Mouse (Mus musculus) lung, postnatal 0 days (tissue): ENCODE results near the gene Prss46. TPM values are rescaled to one million over a fixed set of nuclear protein-coding genes. Genes with fewer than 3 reads are reported as not detected.

Experiments
- ATAC-seq: fragments of 200-750 bp; cut with Nextera tagmentation; 2 replicates; pipeline ENCODE4 v1.8.0; 2017; ENCODE audit warnings: moderate library complexity
- DNase-seq: peaks from one replicate; pipeline ENCODE4 v3.0.0-alpha.2; 2016; ENCODE audit warnings: low spot score
- H3K27ac ChIP-seq: fragments of 300-500 bp; sonication (generic); 2 replicates; pipeline ENCODE4 v1.5.1; 2014; ENCODE audit warnings: antibody characterized with exemption, mild to moderate bottlenecking, low read length, mixed read lengths
- H3K27me3 ChIP-seq: fragments of 300-500 bp; sonication (generic); replicated peaks from 2 replicates; pipeline ENCODE4 v1.6.1; 2014; ENCODE audit warnings: low read length, mixed read lengths; ENCODE audit not compliant: insufficient read depth
- H3K36me3 ChIP-seq: fragments of 300-500 bp; sonication (generic); 2 replicates; pipeline ENCODE4 v1.6.1; 2014; ENCODE audit warnings: low read length, mixed read lengths; ENCODE audit not compliant: insufficient read depth
- H3K4me1 ChIP-seq: fragments of 300-500 bp; sonication (generic); 2 replicates; pipeline ENCODE4 v1.6.1; 2014; ENCODE audit warnings: antibody characterized with exemption, low read depth, low read length, mixed read lengths; ENCODE audit not compliant: insufficient read depth
- H3K4me2 ChIP-seq: fragments of 300-500 bp; sonication (generic); replicated peaks from 2 replicates; pipeline ENCODE4 v1.6.1; 2014; ENCODE audit warnings: low read depth, mild to moderate bottlenecking, low read length, moderate library complexity, mixed read lengths
- H3K4me3 ChIP-seq: fragments of 300-500 bp; sonication (generic); 2 replicates; pipeline ENCODE4 v1.5.1; 2014; ENCODE audit warnings: low read depth, low read length
- H3K9ac ChIP-seq: fragments of 300-500 bp; sonication (generic); replicated peaks from 2 replicates; pipeline ENCODE4 v1.6.1; 2014; ENCODE audit warnings: low read depth, mild to moderate bottlenecking
- H3K9me3 ChIP-seq: fragments of 300-500 bp; sonication (generic); 2 replicates; pipeline ENCODE4 v1.6.1; 2016; ENCODE audit warnings: low read length, mixed read lengths
- CTCF ChIP-seq: IDR thresholded peaks from 2 replicates; pipeline ENCODE4 v1.5.1; 2016; ENCODE audit warnings: antibody characterized with exemption, mild to moderate bottlenecking
- EP300 ChIP-seq: IDR thresholded peaks from 2 replicates; pipeline ENCODE4 v1.6.1; 2016; ENCODE audit warnings: antibody characterized with exemption, mild to moderate bottlenecking, control low read depth
- WGBS: fragments of 180-500 bp; shearing (Covaris S2); extraction: QIAGEN DNeasy Blood & Tissue Kit; methylation state at CpG from one replicate; pipeline ENCODE4 v1.1.7; 2014; 5-methylcytosine and 5-hydroxymethylcytosine counted together
- polyA plus RNA-seq: library from polyadenylated mRNA; unstranded; fragments of >200 nt; fragmentation: Nextera tagmentation; extraction: Ambion mirVana; gene quantifications from 2 replicates; pipeline ENCODE4 v1.2.1, GENCODE M21; 2015

Prss46 gene
- polyA plus RNA-seq, 1 experiment from 2014 or later, result not detected

GRCm38 (mm10) chr9:110834411-110834810, 9.9 kb upstream of the Prss46 start, which contains the start of gene Prss45:
Gene Prss45 (plus strand): TSS chr9:110834588.
- no peak within 1 kb of the TSS for H3K9ac ChIP-seq
- H3K4me2 ChIP-seq, result no peak within 1 kb of the TSS
- no peak for TF ChIP-seq CTCF
- TF ChIP-seq EP300, result no peak
- ATAC-seq (no peak), DNase-seq (no peak)
- 73% methylated on average over 19 of the region's 19 CpGs for WGBS
- H3K36me3 ChIP-seq, result no peaks in the 10 kb centered on the region
- no peak within 1 kb of the TSS for H3K4me3 ChIP-seq
- no peaks in the 10 kb centered on the region for H3K27me3 ChIP-seq
- H3K9me3 ChIP-seq, result no peaks in the 10 kb centered on the region
- H3K27ac ChIP-seq, result no peak within 1 kb of the TSS
- H3K4me1 ChIP-seq, result no peaks in the 10 kb centered on the region

GRCm38 (mm10) chr9:110834961-110835360, 9.3 kb upstream of the Prss46 start:
- H3K4me3 ChIP-seq, result no peak overlapping the region
- no peak overlapping the region for H3K27ac ChIP-seq
- no peaks in the 10 kb centered on the region for H3K36me3 ChIP-seq
- 29% methylated on average over 10 of the region's 10 CpGs for WGBS
- H3K27me3 ChIP-seq, result no peaks in the 10 kb centered on the region
- H3K4me2 ChIP-seq, result no peak overlapping the region
- no peak for TF ChIP-seq EP300
- no peak for TF ChIP-seq CTCF
- no peaks in the 10 kb centered on the region for H3K4me1 ChIP-seq
- DNase-seq, result no peak
- H3K9ac ChIP-seq, result no peak overlapping the region
- no peaks in the 10 kb centered on the region for H3K9me3 ChIP-seq
- no peak for ATAC-seq

- TF ChIP-seq CTCF, result no peak
- TF ChIP-seq EP300, result no peak
- H3K9ac ChIP-seq, result no peak overlapping the region
- ATAC-seq (0 out of 2 replicates have a peak, but pooled peaks have one; percentile 30), DNase-seq (no peak)
- H3K36me3 ChIP-seq, result no peaks in the 10 kb centered on the region
- 53% methylated on average over 2 of the region's 2 CpGs for WGBS
- no peaks in the 10 kb centered on the region for H3K9me3 ChIP-seq
- H3K4me1 ChIP-seq, result no peaks in the 10 kb centered on the region
- no peak overlapping the region for H3K27ac ChIP-seq
- no peak overlapping the region for H3K4me2 ChIP-seq
- H3K27me3 ChIP-seq, result no peaks in the 10 kb centered on the region
- no peak overlapping the region for H3K4me3 ChIP-seq
Observed at GRCm38 (mm10) chr9:110836112-110836511, 8.2 kb upstream of the Prss46 start.

GRCm38 (mm10) chr9:110840905-110841304, 3.4 kb upstream of the Prss46 start:
- ATAC-seq (no peak), DNase-seq (no peak)
- Histone ChIP-seq H3K27ac (no peak overlapping the region), H3K27me3 (no peaks in the 10 kb centered on the region), H3K4me2 (no peak overlapping the region), H3K9ac (no peak overlapping the region), H3K4me1 (no peaks in the 10 kb centered on the region; the same call in 1 of the 2 replicates), H3K4me3 (no peak overlapping the region), H3K9me3 (no peaks in the 10 kb centered on the region), H3K36me3 (no peaks in the 10 kb centered on the region)
- no peak for TF ChIP-seq EP300
- no peak for TF ChIP-seq CTCF
- 79% methylated on average over 6 of the region's 6 CpGs for WGBS

GRCm38 (mm10) chr9:110841438-110841837, 2.9 kb upstream of the Prss46 start:
- Histone ChIP-seq H3K27me3 (no peaks in the 10 kb centered on the region), H3K4me3 (no peak overlapping the region), H3K9ac (no peak overlapping the region), H3K27ac (no peak overlapping the region), H3K4me2 (no peak overlapping the region), H3K9me3 (no peaks in the 10 kb centered on the region), H3K36me3 (no peaks in the 10 kb centered on the region), H3K4me1 (no peaks in the 10 kb centered on the region; the same call in 1 of the 2 replicates)
- 23% methylated on average over 2 of the region's 2 CpGs for WGBS
- DNase-seq (peak; percentile 90), ATAC-seq (peak; percentile 82)
- TF ChIP-seq CTCF, result no peak
- TF ChIP-seq EP300, result no peak

GRCm38 (mm10) chr9:110849162-110849561, 4.9 kb downstream of the Prss46 start:
- WGBS, result 63% methylated on average over 7 of the region's 7 CpGs

GRCm38 (mm10) chr9:110855903-110856302, 11.6 kb downstream of the Prss46 start:
- H3K27ac ChIP-seq, result no peak overlapping the region
- H3K36me3 ChIP-seq, result no peaks in the 10 kb centered on the region
- no peak overlapping the region for H3K4me3 ChIP-seq
- no peaks in the 10 kb centered on the region for H3K9me3 ChIP-seq
- H3K4me2 ChIP-seq, result no peak overlapping the region
- WGBS, result 66% methylated on average over 7 of the region's 7 CpGs
- no peak for ATAC-seq
- H3K4me1 ChIP-seq, result no peaks in the 10 kb centered on the region
- TF ChIP-seq EP300 (no peak), CTCF (no peak)
- no peak for DNase-seq
- no peak overlapping the region for H3K9ac ChIP-seq
- no peaks in the 10 kb centered on the region; the same call in 1 of the 2 replicates for H3K27me3 ChIP-seq

More at GRCm38 (mm10) chr9:110849162-110849561, 4.9 kb downstream of the Prss46 start:
- TF ChIP-seq EP300 (no peak), CTCF (no peak)
- ATAC-seq (no peak), DNase-seq (no peak)
- Histone ChIP-seq H3K4me3 (no peak overlapping the region), H3K27ac (no peak overlapping the region), H3K4me1 (no peaks in the 10 kb centered on the region), H3K36me3 (no peaks in the 10 kb centered on the region), H3K9ac (no peak overlapping the region), H3K27me3 (no peaks in the 10 kb centered on the region), H3K9me3 (no peaks in the 10 kb centered on the region), H3K4me2 (no peak overlapping the region)
